Mouse (Mus musculus): ENCODE results near the gene Mgll. TPM values are rescaled to one million over a fixed set of nuclear protein-coding genes. Genes with fewer than 3 reads are reported as not detected.

The Mgll gene
- polyA plus RNA-seq, 1 experiment from 2014 or later, result 19.3 TPM

Other genes with a start within 250 kb of the Mgll start
- gene Sec61a1, start 205.5 kb upstream of the Mgll start, polyA plus RNA-seq (2014; fragmentation: Nextera tagmentation; extraction: Ambion mirVana), result 131 and 146 TPM in 2 replicates
- gene Kbtbd12, start 86.5 kb upstream of the Mgll start, polyA plus RNA-seq (2014; fragmentation: Nextera tagmentation; extraction: Ambion mirVana), result 0.20 TPM in 1 of 2 replicates, not detected in the other
- gene Abtb1, start 117.6 kb downstream of the Mgll start, polyA plus RNA-seq (2014; fragmentation: Nextera tagmentation; extraction: Ambion mirVana), result 31.4 and 35.7 TPM in 2 replicates
- gene Podxl2, start 150.6 kb downstream of the Mgll start, polyA plus RNA-seq (2014; fragmentation: Nextera tagmentation; extraction: Ambion mirVana), result 334 and 428 TPM in 2 replicates
- 71.1 and 82.8 TPM in 2 replicates for gene Mcm2, start 174.4 kb downstream of the Mgll start, polyA plus RNA-seq (2014; fragmentation: Nextera tagmentation; extraction: Ambion mirVana)
- 32.9 and 41.2 TPM in 2 replicates for gene Tpra1, start 177.8 kb downstream of the Mgll start, polyA plus RNA-seq (2014; fragmentation: Nextera tagmentation; extraction: Ambion mirVana)